Mouse (Mus musculus): ENCODE data around the gene Zfp94.
A peak's percentile ranks its signal among the peaks of the same experiment; 100 is the strongest.

Zfp94 gene

DNA sequence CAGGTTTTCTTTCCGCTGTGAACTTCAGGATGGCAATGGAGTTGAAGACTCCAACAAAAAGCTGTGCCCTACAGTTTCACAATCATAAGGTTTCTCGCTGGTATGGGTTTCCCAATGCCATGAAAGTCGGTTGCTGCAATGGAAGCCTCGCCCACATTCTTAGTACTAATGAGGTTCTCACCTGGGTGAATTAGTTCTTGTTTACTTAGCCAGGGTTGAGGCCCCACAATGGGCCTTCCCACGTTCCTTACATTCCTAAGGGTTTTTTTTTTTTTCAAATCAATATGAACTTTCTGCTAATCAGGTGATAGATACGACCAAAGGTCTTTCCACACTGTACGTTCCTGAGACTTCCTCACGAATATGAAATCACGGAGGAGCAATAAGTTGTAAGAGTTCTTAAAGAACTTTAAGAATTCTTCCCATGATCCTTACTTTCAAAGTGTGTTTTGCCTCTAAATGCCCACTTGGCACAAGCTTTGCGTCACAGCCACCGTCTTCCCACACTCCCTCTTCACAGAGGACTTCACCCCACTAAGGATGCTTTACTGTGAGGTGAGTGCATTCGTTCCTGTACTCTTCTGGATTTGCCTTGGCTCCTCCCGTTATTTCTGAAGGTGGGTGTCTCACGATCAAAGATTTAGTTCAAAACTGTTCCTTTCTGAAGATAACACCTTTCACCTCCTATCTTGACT lies 11.0 kb upstream of the Zfp94 start:
- Histone ChIP-seq H3K36me3 (ENCODE audit: insufficient read depth, low read length) (no peaks in the 10 kb centered on the region), H3K4me3 (replicated peaks; ENCODE audit: low read length) (no peak overlapping the region), H3K27me3 (ENCODE audit: insufficient read depth, low read length) (peaks cover 30% of the 10 kb centered on the region), H3K9me3 (ENCODE audit: low read length) (peaks cover 10% of the 10 kb centered on the region; the same call in 1 of the 2 replicates), H3K4me1 (replicated peaks; ENCODE audit: low read depth, low read length) (peaks cover 8% of the 10 kb centered on the region)
- no peak for TF ChIP-seq POU5F1 (IDR thresholded peaks at IDR 0.05; ENCODE audit: borderline replicate concordance, low read length)
- TF ChIP-seq NANOG (IDR thresholded peaks at IDR 0.05; ENCODE audit: borderline replicate concordance, low read length): no peak
- no peak for TF ChIP-seq CTCF (conservative IDR thresholded peaks at IDR 0.05; ENCODE audit: low read length)

DNA sequence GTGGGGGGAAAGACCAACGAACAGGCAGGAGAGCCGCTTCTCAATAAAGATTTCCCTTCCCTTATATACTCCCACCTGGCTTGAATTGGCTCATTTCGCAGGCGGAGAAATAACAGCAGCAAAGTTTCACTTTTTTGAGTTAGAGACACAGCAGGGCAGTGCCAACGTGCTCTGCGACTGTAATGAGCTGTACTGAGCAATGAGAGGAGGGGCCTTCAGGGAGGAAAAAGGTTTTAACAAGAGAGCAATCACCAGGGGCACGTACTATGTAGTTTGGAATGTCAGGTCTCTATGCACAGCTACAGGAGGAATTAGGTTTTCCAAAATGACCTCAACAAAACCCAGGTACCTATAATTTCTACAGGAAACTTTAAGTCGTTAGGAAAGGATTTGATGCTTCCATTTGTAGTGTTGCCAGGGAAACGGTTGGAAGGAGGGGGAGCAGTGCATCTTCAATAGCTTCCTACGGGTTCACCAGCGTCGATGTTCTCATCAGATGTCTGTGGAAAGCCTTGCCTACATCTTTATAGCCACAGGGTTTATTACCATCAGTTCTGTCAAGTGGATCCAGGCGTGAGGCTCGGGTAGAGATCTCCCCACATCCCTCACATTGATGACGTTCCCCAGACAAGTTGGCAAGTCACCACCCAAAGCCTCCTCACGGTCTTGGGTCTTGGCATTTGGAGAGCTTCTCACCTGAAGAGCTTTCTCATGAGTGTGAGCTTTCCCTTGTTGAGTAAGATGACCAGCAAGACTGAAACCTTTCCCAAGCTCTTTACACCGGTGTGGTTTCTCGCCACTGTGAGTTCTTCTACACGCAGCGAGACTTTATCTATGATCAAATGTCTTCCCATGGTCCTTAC lies 10.0 kb upstream of the Zfp94 start:
- TF ChIP-seq CTCF (conservative IDR thresholded peaks at IDR 0.05; ENCODE audit: low read length) (no peak), NANOG (IDR thresholded peaks at IDR 0.05; ENCODE audit: borderline replicate concordance, low read length) (no peak), POU5F1 (IDR thresholded peaks at IDR 0.05; ENCODE audit: borderline replicate concordance, low read length) (no peak)
- no peaks in the 10 kb centered on the region for H3K36me3 ChIP-seq (ENCODE audit: insufficient read depth, low read length)
- peaks cover 25% of the 10 kb centered on the region for H3K27me3 ChIP-seq (ENCODE audit: insufficient read depth, low read length)
- peak overlapping the region; percentile 63 for H3K4me3 ChIP-seq (replicated peaks; ENCODE audit: low read length)
- peaks cover 8% of the 10 kb centered on the region; the same call in 1 of the 2 replicates for H3K9me3 ChIP-seq (ENCODE audit: low read length)
- H3K4me1 ChIP-seq (replicated peaks; ENCODE audit: low read depth, low read length): peaks cover 8% of the 10 kb centered on the region

DNA sequence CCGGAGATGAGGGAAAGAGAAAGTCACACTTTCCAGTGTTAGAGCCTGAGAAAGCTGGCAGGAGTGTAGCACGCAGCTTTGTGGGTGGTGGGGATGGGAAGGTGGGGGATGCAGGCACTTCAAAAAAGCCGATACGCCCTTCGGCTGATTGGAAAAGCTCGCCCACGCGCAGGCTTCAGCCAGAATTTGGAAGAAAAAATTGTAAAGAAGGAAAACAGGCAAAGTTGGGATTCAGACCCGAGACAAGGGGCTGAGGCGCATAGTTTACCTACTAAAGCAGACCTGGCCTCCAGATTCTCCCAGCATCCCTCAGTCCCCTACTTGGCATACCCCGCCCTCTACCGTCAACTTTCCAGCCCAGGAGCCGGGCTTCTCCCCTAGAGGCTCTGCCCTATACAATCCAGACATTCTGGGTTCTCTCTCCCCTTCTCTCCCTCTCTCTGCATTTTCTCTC lies 9.2 kb upstream of the Zfp94 start:
- Histone ChIP-seq H3K4me3 (replicated peaks; ENCODE audit: low read length) (peak overlapping the region; percentile 63), H3K9me3 (ENCODE audit: low read length) (peaks cover 5% of the 10 kb centered on the region; the same call in 1 of the 2 replicates), H3K36me3 (ENCODE audit: insufficient read depth, low read length) (no peaks in the 10 kb centered on the region), H3K4me1 (replicated peaks; ENCODE audit: low read depth, low read length) (peaks cover 8% of the 10 kb centered on the region), H3K27me3 (ENCODE audit: insufficient read depth, low read length) (peaks cover 21% of the 10 kb centered on the region)
- TF ChIP-seq NANOG (IDR thresholded peaks at IDR 0.05; ENCODE audit: borderline replicate concordance, low read length) (no peak), POU5F1 (IDR thresholded peaks at IDR 0.05; ENCODE audit: borderline replicate concordance, low read length) (no peak), CTCF (conservative IDR thresholded peaks at IDR 0.05; ENCODE audit: low read length) (no peak)

DNA sequence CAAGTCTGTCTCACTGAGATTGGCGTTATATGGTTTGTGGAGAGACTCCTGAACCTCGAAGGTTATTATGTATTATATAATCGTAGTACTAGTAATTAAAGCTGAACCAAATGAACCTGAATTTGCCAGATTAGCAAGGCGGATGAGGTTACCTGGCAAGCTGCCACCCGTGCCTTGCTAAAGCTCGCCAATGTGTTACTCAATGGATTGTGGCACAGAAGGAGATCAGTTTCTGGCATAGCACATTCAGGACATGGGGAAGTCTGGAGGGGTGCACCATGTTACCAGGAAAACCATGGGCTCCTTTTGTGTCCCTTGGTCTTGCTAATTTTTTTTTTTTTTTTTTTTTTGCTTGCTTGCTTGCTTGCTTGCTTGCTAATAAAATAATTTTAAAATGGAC lies 8.7 kb upstream of the Zfp94 start:
- H3K4me3 ChIP-seq (replicated peaks; ENCODE audit: low read length): peak overlapping the region; percentile 63; the same call in 1 of the 2 replicates
- H3K4me1 ChIP-seq (replicated peaks; ENCODE audit: low read depth, low read length): peaks cover 8% of the 10 kb centered on the region
- H3K36me3 ChIP-seq (ENCODE audit: insufficient read depth, low read length): no peaks in the 10 kb centered on the region
- TF ChIP-seq CTCF (conservative IDR thresholded peaks at IDR 0.05; ENCODE audit: low read length): no peak
- TF ChIP-seq NANOG (IDR thresholded peaks at IDR 0.05; ENCODE audit: borderline replicate concordance, low read length): no peak
- TF ChIP-seq POU5F1 (IDR thresholded peaks at IDR 0.05; ENCODE audit: borderline replicate concordance, low read length): no peak
- H3K27me3 ChIP-seq (ENCODE audit: insufficient read depth, low read length): peaks cover 21% of the 10 kb centered on the region
- peaks cover 5% of the 10 kb centered on the region; the same call in 1 of the 2 replicates for H3K9me3 ChIP-seq (ENCODE audit: low read length)

DNA sequence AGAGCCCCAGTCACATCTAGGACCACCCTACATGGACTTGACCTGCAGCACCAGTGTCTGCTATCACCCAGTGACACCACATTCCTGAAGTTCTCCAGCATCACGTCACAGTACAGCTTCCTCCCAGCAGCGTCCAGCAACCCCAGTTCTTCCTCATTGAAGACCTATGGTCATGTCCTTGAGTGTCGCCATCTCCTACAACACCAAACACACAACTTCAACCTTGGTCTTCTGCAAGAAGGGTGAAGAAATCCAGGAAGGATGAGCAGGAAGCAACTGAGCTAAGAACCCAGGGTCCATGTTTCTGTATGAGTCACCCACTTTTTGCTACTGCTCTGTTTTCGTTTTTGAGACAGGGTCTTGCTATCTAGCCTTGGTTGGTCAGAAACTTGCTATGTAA lies 6.1 kb upstream of the Zfp94 start:
- H3K4me3 ChIP-seq (replicated peaks; ENCODE audit: low read length): no peak overlapping the region
- no peaks in the 10 kb centered on the region for H3K36me3 ChIP-seq (ENCODE audit: insufficient read depth, low read length)
- H3K27me3 ChIP-seq (ENCODE audit: insufficient read depth, low read length): peaks cover 15% of the 10 kb centered on the region
- H3K4me1 ChIP-seq (replicated peaks; ENCODE audit: low read depth, low read length): peaks cover 8% of the 10 kb centered on the region
- peaks cover 5% of the 10 kb centered on the region; the same call in 1 of the 2 replicates for H3K9me3 ChIP-seq (ENCODE audit: low read length)
- TF ChIP-seq CTCF (conservative IDR thresholded peaks at IDR 0.05; ENCODE audit: low read length): no peak
- no peak for TF ChIP-seq POU5F1 (IDR thresholded peaks at IDR 0.05; ENCODE audit: borderline replicate concordance, low read length)
- TF ChIP-seq NANOG (IDR thresholded peaks at IDR 0.05; ENCODE audit: borderline replicate concordance, low read length): no peak

DNA sequence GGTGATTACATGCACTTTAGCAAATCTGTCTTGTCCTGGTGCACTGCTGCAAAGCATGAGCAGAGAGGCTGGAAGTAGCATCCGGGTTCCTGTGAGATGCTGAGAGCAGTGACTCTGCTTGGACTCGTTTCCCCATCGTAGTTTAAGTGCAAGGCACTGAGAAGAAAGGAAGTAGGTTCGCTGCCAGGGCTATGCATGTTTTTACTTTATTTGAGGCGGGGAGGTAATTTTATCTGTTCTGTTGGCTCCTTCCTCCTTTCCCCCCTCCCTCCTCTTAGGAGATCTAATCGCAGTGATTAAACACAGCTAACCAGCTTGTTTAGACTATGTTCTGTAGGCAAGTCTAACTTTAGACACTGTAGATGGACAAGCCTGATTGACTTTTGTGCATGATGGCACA lies 2.5 kb upstream of the Zfp94 start:
- no peaks in the 10 kb centered on the region for H3K36me3 ChIP-seq (ENCODE audit: insufficient read depth, low read length)
- no peaks in the 10 kb centered on the region for H3K9me3 ChIP-seq (ENCODE audit: low read length)
- no peak overlapping the region for H3K4me3 ChIP-seq (replicated peaks; ENCODE audit: low read length)
- H3K4me1 ChIP-seq (replicated peaks; ENCODE audit: low read depth, low read length): peaks cover 6% of the 10 kb centered on the region
- TF ChIP-seq POU5F1 (IDR thresholded peaks at IDR 0.05; ENCODE audit: borderline replicate concordance, low read length) (no peak), NANOG (IDR thresholded peaks at IDR 0.05; ENCODE audit: borderline replicate concordance, low read length) (no peak), CTCF (conservative IDR thresholded peaks at IDR 0.05; ENCODE audit: low read length) (no peak)
- no peaks in the 10 kb centered on the region for H3K27me3 ChIP-seq (ENCODE audit: insufficient read depth, low read length)

DNA sequence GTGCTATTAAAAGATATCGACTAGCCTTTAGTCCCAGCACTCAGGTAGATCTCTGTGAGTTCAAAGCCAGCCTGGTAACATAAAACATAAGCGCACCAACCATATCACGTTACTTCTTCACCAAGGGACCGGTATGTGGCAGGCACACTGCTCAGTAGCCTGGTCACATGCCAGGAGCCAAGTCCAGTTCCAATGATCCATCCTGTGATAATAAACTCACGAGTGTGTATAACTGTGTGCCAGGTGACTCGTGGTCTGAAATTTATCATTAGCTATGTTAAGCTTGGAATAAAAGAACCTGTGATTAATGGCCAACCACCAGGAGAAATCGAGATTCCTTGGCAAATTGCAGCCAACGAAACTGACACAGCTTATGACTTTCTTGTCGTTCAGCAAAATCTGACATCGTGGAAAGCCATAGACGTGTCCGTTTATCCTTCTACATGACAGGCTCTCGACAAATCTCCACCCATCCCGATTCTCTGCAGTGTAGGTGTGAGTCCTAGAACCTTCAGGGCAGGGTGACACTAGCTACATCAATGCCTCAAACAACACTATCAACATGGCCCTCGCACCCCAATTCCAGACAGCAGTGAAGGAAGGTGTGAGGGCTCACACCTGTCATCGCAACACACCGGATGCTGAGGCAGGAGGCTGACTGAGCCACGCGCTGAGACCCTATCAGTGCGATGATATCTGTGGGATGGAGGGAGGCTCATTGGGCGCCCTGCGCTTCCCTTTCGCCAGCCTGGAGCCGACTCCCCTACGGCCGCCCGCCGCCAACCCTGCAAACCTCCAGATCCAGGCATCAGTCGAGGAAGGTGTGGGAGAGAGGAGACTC lies 520 bp downstream of the Zfp94 start:
- peaks cover 6% of the 10 kb centered on the region for H3K4me1 ChIP-seq (replicated peaks; ENCODE audit: low read depth, low read length)
- peak overlapping the region; percentile 71 for H3K4me3 ChIP-seq (replicated peaks; ENCODE audit: low read length)
- H3K27me3 ChIP-seq (ENCODE audit: insufficient read depth, low read length): no peaks in the 10 kb centered on the region
- TF ChIP-seq POU5F1 (IDR thresholded peaks at IDR 0.05; ENCODE audit: borderline replicate concordance, low read length) (no peak), NANOG (IDR thresholded peaks at IDR 0.05; ENCODE audit: borderline replicate concordance, low read length) (no peak), CTCF (conservative IDR thresholded peaks at IDR 0.05; ENCODE audit: low read length) (no peak)
- H3K9me3 ChIP-seq (ENCODE audit: low read length): no peaks in the 10 kb centered on the region
- H3K36me3 ChIP-seq (ENCODE audit: insufficient read depth, low read length): peaks cover 5% of the 10 kb centered on the region
